Mouse (Mus musculus) left cerebral cortex, postnatal 10 days (tissue): Measurements from ENCODE around the gene Phf21a. TPM values are rescaled to one million over a fixed set of nuclear protein-coding genes. Genes with fewer than 3 reads are reported as not detected.
A peak's percentile ranks its signal among the peaks of the same experiment; 100 is the strongest.
"Not testable (repeated sequence)": the region's sequence is repeated elsewhere in the genome, so short reads cannot be mapped to it uniquely, and the experiment has no call there.

Source experiments
- DNase-seq, 2 experiments: peaks; one replicate each; pipeline ENCODE4 v3.0.0; 2021 to 2022; ENCODE audit warnings: low spot score in 2 of 2, mixed read lengths in 1 of 2; ENCODE audit errors: extremely low spot score in 1 of 2
- intact Hi-C: fragments of 180-260 bp; cut with DNase I; formaldehyde crosslinking; loops from one replicate; pipeline ENCODE4 v1.15.1; 2025
- total RNA-seq, 2 experiments: library from RNA; stranded (reverse); gene quantifications; 2 replicates each; pipeline ENCODE4 v1.2.3; 2021

The Phf21a gene
- total RNA-seq, 2 experiments from 2014 or later = 67.0 to 73.3 TPM

- intact Hi-C loops = no loop called here
- no peak for DNase-seq
Observed at GRCm38 (mm10) chr2:92069630-92070029, 23.3 kb upstream of the Phf21a start.

DNA sequence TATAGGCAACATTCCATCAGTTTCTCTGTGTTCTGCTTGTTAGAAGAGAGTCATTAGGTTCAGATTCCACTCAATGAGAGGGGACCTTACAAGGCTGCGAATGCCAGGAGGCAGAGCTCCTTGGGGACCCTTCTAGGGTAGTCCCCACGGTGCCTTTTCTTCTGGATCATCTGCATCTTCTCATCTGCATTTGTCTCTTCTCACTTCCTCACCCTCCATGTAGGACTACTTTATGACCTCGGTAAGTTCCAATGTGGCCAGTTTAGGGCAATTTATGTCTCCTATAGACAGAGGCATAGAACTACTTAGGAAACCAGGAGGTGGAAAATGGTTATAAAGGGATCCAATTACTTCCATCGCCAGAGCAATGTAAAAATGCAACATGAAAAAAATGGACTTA is 21.8 kb upstream of the Phf21a start:
- intact Hi-C loops = no loop called here
- DNase-seq = no peak

GRCm38 (mm10) chr2:92076086-92076692 is 16.7 kb upstream of the Phf21a start:
- DNase-seq = peak in 1 of 2 experiments; percentile 48
- intact Hi-C loops = no loop called here

DNA sequence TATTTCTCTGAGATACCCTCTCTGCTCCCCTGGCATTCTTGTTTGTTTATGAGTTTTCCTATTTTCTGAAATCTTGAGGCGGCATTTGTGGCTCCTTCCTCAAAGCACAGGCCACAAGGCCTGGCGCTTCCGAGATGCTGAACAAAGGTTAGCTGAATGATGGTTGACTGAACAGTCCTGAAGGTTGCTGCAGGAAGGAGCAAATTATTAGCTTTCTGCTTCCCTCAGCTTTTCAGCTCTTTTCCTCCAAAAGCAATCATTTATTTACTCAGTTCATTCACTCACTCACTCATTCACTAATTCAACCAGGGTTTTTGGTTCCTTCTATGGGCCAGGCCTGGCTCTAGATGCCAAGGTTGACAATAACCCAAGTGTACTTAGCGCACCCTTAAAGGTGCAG is 10.7 kb upstream of the Phf21a start:
- DNase-seq = no peak
- intact Hi-C loops = no loop called here

GRCm38 (mm10) chr2:92085721-92086120 is 7.2 kb upstream of the Phf21a start:
- DNase-seq = no peak
- intact Hi-C loops = no loop called here

DNA sequence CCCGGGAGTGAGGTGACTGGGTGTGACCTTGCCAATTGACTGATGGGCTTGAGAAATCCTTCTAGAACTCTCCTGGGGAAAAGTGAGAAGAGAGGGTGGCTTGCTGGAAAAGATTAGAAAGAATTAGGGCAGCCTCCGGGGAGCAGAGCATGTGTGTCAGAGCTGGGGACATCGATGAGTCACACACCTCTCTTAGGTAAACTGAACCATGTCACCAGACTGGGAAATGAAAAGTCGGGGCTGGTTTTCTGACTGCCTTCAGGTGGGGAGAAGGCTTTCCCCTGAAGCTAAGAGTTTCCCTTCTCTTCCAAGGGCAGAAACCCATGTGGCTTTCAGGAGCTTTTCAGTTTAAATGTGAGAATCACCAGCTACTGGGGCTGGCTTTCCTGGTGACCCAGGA is 5.9 kb upstream of the Phf21a start:
- intact Hi-C loops = no loop called here

DNA sequence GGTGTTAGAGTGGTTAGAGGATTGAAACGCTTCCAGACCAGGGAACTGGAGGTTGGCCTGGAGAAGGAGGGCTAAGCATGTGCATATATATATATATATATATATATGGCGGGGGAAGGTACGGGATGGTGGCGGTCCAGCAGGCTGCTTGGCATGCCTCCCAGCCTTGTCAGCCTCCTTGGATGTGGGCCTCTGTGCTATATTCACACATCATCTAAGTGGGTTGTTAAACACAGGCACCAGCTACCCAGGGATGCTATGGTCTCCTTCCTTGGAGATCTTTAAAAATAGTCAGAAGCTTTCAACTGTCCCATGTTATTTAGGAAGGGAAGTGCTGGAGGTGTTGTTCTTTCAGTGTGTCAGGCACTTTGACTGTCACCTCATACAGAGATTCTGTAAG is 3.1 kb upstream of the Phf21a start:
- intact Hi-C loops = no loop called here
- DNase-seq = peak; percentile 48 to 67

More for the DNA sequence above, 5.9 kb upstream of the Phf21a start:
- DNase-seq = no peak

DNA sequence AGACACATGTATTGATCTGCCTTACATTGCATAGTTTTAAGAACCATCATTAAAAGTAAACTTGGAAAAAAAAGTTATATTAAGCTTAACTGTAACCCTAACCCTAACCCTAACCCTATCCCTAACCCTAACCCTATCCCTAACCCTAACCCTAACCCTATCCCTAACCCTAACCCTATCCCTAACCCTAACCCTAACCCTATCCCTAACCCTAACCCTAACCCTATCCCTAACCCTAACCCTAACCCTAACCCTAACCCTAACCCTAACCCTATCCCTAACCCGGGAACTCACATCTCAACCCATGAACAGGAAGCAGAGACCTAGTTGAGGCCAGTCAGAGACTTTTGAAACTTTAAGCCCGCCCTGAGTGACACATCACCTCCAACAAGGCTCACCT is 586 bp downstream of the Phf21a start:
- intact Hi-C loops, DNase-seq: not testable (repeated sequence)

- DNase-seq = no peak
- intact Hi-C loops = no loop called here
Observed at GRCm38 (mm10) chr2:92094078-92094477, 1.2 kb downstream of the Phf21a start.

DNA sequence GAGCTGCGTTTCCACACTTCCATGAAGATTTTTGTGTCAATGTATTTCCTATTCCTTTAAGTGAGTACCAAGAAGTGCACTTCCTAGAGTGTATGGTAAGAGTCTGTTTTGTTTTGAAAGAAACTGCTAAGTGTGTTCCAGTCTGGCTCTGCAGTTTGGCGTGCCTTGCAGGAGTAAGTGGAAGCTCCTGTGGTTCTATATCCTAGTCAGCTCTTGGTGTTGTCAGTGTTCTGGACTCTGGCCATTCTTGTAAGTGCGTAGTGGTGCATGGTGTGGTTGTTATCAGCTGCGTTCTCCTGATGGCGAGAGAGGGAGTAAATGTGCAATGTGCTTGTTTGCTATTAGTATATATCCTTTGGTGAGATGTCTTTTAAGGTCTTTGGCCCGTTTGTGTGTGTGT is 7.9 kb downstream of the Phf21a start:
- no peak for DNase-seq
- intact Hi-C loops = no loop called here

DNA sequence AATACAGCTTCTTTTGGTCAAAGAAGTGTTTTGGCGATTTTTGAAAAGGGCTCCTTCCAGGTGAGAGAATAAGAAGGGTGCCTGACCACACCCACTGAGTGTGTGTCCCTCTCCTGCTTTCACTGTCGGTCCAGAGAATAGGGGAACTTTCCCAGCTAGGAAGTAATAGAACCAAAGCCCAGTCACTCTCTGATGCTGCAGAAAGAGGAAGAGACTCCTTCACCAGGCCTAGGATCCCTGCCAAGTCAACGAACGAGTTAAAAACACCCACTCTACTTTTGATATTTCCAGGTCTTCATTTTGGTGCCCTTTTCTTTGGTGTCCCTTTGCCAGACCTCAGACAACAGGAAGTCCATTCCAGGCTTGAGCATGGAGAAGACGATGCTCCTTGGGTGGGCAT is 31.6 kb downstream of the Phf21a start:
- DNase-seq = no peak
- intact Hi-C loops = no loop called here

DNA sequence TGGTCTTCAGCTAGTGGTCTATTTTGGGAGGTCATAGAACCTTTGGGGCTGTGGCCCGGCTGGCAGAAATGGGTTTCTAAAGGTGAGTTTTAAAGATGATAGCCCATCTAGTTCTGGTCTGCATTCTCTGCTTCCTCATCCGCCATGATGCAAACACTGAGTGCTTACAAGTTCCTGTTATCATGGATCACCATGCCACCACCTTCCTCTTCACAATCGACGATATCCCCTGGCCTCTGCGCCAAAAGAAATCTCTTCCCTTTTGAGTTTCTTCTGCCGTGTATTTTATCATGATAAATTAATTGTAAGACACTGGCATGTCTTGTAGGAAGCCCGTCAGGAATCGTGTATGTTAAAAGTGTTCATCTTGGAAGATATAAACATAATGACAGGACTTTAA is 32.4 kb downstream of the Phf21a start:
- DNase-seq = no peak
- intact Hi-C loops = no loop called here

GRCm38 (mm10) chr2:92130071-92130470 is 37.2 kb downstream of the Phf21a start:
- intact Hi-C loops = no loop called here
- no peak for DNase-seq

GRCm38 (mm10) chr2:92138736-92139135 is 45.8 kb downstream of the Phf21a start:
- intact Hi-C loops = no loop called here
- DNase-seq = no peak

- DNase-seq = no peak
- intact Hi-C loops = no loop called here
Observed at GRCm38 (mm10) chr2:92139365-92139764, 46.4 kb downstream of the Phf21a start.

GRCm38 (mm10) chr2:92140383-92140782 is 47.5 kb downstream of the Phf21a start:
- no peak for DNase-seq
- intact Hi-C loops = no loop called here

DNA sequence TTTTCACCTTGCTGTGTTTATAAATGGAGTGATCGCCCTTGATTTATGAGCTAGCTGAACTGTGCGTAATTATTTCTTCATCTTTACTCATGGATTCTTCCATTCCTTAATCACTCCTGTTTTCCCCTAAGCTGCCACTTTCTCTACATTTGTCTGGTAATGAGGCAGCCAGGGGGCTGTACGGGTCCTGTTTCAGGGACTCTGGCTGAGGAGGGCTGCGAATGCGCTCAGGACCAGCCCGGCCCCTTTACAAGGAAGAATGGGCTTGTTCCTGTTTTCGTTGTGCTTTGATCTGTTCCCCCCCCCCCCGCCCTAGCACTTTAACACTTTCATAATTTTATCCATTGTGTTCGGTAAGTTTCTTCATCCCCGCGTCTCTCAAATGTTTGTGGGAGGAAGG is 48.2 kb downstream of the Phf21a start:
- no peak for DNase-seq
- intact Hi-C loops = no loop called here

GRCm38 (mm10) chr2:92143932-92144331 is 51.0 kb downstream of the Phf21a start:
- intact Hi-C loops = no loop called here
- no peak for DNase-seq

- DNase-seq, intact Hi-C loops: not testable (repeated sequence)
Observed at GRCm38 (mm10) chr2:92147925-92148750, 55.2 kb downstream of the Phf21a start.

DNA sequence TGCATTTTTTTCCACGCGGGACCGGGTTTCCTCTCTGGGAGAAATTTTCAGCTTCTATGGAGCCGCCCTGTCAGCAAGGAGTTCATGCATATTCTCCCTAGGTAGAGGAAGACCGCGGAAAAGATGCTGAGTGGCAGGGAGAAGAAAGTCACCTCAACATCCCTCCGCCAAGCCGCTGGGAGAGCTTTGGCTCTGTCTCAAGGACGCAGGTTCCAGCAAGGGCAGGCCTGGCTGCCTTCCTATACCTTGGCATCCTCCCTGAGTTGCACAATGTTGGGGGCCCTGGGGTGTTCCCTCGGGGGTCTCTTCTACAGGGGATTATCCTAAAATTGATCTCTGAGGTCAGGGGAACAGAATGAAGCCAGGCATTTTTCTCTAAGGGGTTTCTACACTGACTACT is 71.4 kb downstream of the Phf21a start:
- intact Hi-C loops = no loop called here
- no peak for DNase-seq
